Mouse (Mus musculus) ES-CJ7 (cell line): ENCODE results near the gene Snx6.
"Not testable (repeated sequence)": the region's sequence is repeated elsewhere in the genome, so short reads cannot be mapped to it uniquely, and the experiment has no call there.

Experiments
- DNase-seq: peaks from one replicate; pipeline ENCODE4 v3.0.0; 2011; ENCODE audit warnings: low read depth, low spot score

Gene Snx6

GRCm38 (mm10) chr12:54795153-54795998 is at the start of gene Snx6:
Gene Snx6, minus strand, starts transcription at chr12:54795703.
- DNase-seq, result peak; percentile 84

- DNase-seq, result no peak
Observed at GRCm38 (mm10) chr12:54844415-54844814, 48.9 kb upstream of the Snx6 start.

GRCm38 (mm10) chr12:54841576-54841975 is 46.1 kb upstream of the Snx6 start:
- DNase-seq, result no peak

GRCm38 (mm10) chr12:54839815-54840214 is 44.3 kb upstream of the Snx6 start:
- DNase-seq, result no peak

GRCm38 (mm10) chr12:54838931-54839330 is 43.4 kb upstream of the Snx6 start:
- no peak for DNase-seq

GRCm38 (mm10) chr12:54835608-54836570 is 40.4 kb upstream of the Snx6 start:
- no peak for DNase-seq

- peak; percentile 72 for DNase-seq
Observed at GRCm38 (mm10) chr12:54834925-54835447, 39.5 kb upstream of the Snx6 start.

- no peak for DNase-seq
Observed at GRCm38 (mm10) chr12:54833856-54834399, 38.4 kb upstream of the Snx6 start.

- DNase-seq, result not testable (repeated sequence)
Observed at GRCm38 (mm10) chr12:54831927-54832326, 36.4 kb upstream of the Snx6 start.

GRCm38 (mm10) chr12:54830574-54830973 is 35.1 kb upstream of the Snx6 start:
- peak; percentile 76 for DNase-seq

- DNase-seq, result peak; percentile 34
Observed at GRCm38 (mm10) chr12:54829876-54830275, 34.4 kb upstream of the Snx6 start.

- DNase-seq, result no peak
Observed at GRCm38 (mm10) chr12:54828043-54828442, 32.5 kb upstream of the Snx6 start.

GRCm38 (mm10) chr12:54825202-54825601 is 29.7 kb upstream of the Snx6 start:
- peak; percentile 76 for DNase-seq

GRCm38 (mm10) chr12:54822836-54823426 is 27.4 kb upstream of the Snx6 start:
- no peak for DNase-seq

GRCm38 (mm10) chr12:54820684-54821161 is 25.2 kb upstream of the Snx6 start:
- no peak for DNase-seq

- DNase-seq, result no peak
Observed at GRCm38 (mm10) chr12:54819181-54819935, 23.9 kb upstream of the Snx6 start.

- DNase-seq, result no peak
Observed at GRCm38 (mm10) chr12:54810142-54810541, 14.6 kb upstream of the Snx6 start.

- no peak for DNase-seq
Observed at GRCm38 (mm10) chr12:54807481-54807880, 12.0 kb upstream of the Snx6 start.

GRCm38 (mm10) chr12:54806131-54806530 is 10.6 kb upstream of the Snx6 start:
- DNase-seq, result no peak

GRCm38 (mm10) chr12:54805254-54806002 is 9.9 kb upstream of the Snx6 start:
- no peak for DNase-seq
